Mouse (Mus musculus): ENCODE results near the gene Orai2. TPM values are rescaled to one million over a fixed set of nuclear protein-coding genes. Genes with fewer than 3 reads are reported as not detected.
A peak's percentile ranks its signal among the peaks of the same experiment; 100 is the strongest.
"Not testable (repeated sequence)": the region's sequence is repeated elsewhere in the genome, so short reads cannot be mapped to it uniquely, and the experiment has no call there.

The Orai2 gene
- total RNA-seq, 2 experiments from 2014 or later = 80.6 to 98.3 TPM

GRCm38 (mm10) chr5:136137658-136138274 is 32.7 kb downstream of the Orai2 start:
- peak in 1 of 2 experiments; percentile 58 for DNase-seq (ENCODE audit: low spot score in 2 of 2)

- DNase-seq (ENCODE audit: low spot score in 2 of 2) = no peak
These were observed 34.1 kb downstream of the Orai2 start for GRCm38 (mm10) chr5:136136292-136136990.

GRCm38 (mm10) chr5:136135571-136136291 is 34.8 kb downstream of the Orai2 start, which contains the start of the genes Lrwd1 and Alkbh4:
Lrwd1 (minus strand) TSS chr5:136136074.
Alkbh4 (plus strand) TSS chr5:136136146.
- DNase-seq (ENCODE audit: low spot score in 2 of 2) = peak; percentile 96 to 97

GRCm38 (mm10) chr5:136122165-136122564 is 48.3 kb downstream of the Orai2 start:
- no peak for DNase-seq (ENCODE audit: low spot score in 2 of 2)

GRCm38 (mm10) chr5:136116784-136117112 is 53.8 kb downstream of the Orai2 start:
- DNase-seq (ENCODE audit: low spot score in 2 of 2) = no peak

GRCm38 (mm10) chr5:136115891-136116783 is 54.4 kb downstream of the Orai2 start, which contains the start of gene Polr2j:
Polr2j (plus strand) TSS chr5:136116631.
- peak; percentile 98 to 99 for DNase-seq (ENCODE audit: low spot score in 2 of 2)

GRCm38 (mm10) chr5:136113546-136113945 is 57.0 kb downstream of the Orai2 start:
- DNase-seq (ENCODE audit: low spot score in 2 of 2) = not testable (repeated sequence)

- DNase-seq (ENCODE audit: low spot score in 2 of 2) = no peak
These were observed 61.5 kb downstream of the Orai2 start for GRCm38 (mm10) chr5:136109042-136109441.

- no peak for DNase-seq (ENCODE audit: low spot score in 2 of 2)
These were observed 62.0 kb downstream of the Orai2 start for GRCm38 (mm10) chr5:136108486-136108885.

GRCm38 (mm10) chr5:136104511-136104910 is 66.0 kb downstream of the Orai2 start:
- DNase-seq (ENCODE audit: low spot score in 2 of 2) = peak; percentile 29 to 37

- DNase-seq (ENCODE audit: low spot score in 2 of 2) = peak; percentile 74 to 81
These were observed 68.3 kb downstream of the Orai2 start for GRCm38 (mm10) chr5:136102099-136102820.

- DNase-seq (ENCODE audit: low spot score in 2 of 2) = no peak
These were observed 72.0 kb downstream of the Orai2 start for GRCm38 (mm10) chr5:136098536-136098935.

Small RNAs within 50 kb of the gene (microRNA-seq; reads per million reads assigned to microRNA genes)
- 1.2 to 3.1 reads per million in 2 experiments for gene Mir7035

Other genes with a start within 250 kb of the Orai2 start
- 1,000 to 10,000 TPM; 1,571 to 1,708 TPM for gene Ywhag, start 236.1 kb downstream of the Orai2 start, total RNA-seq (2021)
- 1 to 10 TPM; 2.1 to 2.3 TPM for gene Ssc4d, start 196.2 kb downstream of the Orai2 start, total RNA-seq (2021)
- not detected for gene Zp3, start 190.6 kb downstream of the Orai2 start, total RNA-seq (2021)
- 10 to 100 TPM; 10.0 to 12.4 TPM for gene Dtx2, start 175.9 kb downstream of the Orai2 start, total RNA-seq (2021)
- not detected for gene Upk3b, start 132.2 kb downstream of the Orai2 start, total RNA-seq (2021)
- gene Upk3bl, start 116.2 kb downstream of the Orai2 start, total RNA-seq (2021) = not detected
- gene Rasa4, start 86.8 kb downstream of the Orai2 start, total RNA-seq (2021) = 1 to 10 TPM; 4.3 to 8.5 TPM
- 10 to 100 TPM; 63.5 to 92.7 TPM for gene Polr2j, start 54.1 kb downstream of the Orai2 start, total RNA-seq (2021)
- 10 to 100 TPM; 15.9 to 16.5 TPM for gene Lrwd1, start 34.6 kb downstream of the Orai2 start, total RNA-seq (2021)
- gene Alkbh4, start 34.6 kb downstream of the Orai2 start, total RNA-seq (2021) = 10 to 100 TPM; 10.0 to 10.7 TPM
- gene Prkrip1, start 28.2 kb upstream of the Orai2 start, total RNA-seq (2021) = 10 to 100 TPM; 45.2 to 46.3 TPM
- gene Sh2b2, start 75.8 kb upstream of the Orai2 start, total RNA-seq (2021) = 10 to 100 TPM; 13.2 to 13.4 TPM